Mouse (Mus musculus): ENCODE data around the gene Vwa1. TPM values are rescaled to one million over a fixed set of nuclear protein-coding genes. Genes with fewer than 3 reads are reported as not detected.
"Not testable (repeated sequence)": the region's sequence is repeated elsewhere in the genome, so short reads cannot be mapped to it uniquely, and the experiment has no call there.

Gene Vwa1
- polyA plus RNA-seq, 1 experiment: 0.99 TPM

DNA sequence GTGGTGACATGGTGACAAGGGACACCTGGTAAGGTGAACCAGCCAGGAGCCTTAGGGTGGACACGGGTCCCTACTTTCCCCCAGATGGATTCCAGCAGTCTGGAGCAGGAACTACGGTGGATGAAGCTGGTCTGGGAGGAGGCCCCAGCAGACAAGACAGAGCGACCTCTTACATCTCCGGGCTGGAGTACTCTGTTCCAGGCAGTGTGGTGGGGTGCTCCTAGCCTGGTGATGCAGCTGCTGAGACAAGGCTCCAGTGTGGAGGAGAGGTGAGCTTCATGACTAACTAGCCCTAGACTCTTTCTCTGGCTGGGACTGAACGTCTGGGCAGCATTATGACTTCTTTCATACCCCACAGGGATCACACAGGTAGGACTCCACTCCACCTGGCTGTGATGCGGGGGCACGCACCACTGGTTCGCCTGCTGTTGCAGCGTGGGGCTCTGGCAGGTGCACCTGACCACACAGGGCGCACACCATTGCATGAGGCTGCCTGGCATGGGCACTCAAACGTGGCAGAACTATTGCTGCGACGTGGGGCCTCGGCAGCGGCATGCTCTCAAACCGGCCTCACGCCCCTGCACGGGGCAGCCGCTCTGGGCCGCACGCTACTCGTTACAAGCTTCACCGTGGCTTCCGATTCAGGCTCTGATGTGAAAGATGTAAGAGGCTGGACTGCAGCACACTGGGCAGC, 16.9 kb upstream of the Vwa1 start:
- no peaks in the 10 kb centered on the region for H3K9me3 ChIP-seq (replicated peaks; ENCODE audit: control insufficient read depth, insufficient read depth, low read length, poor library complexity, severe bottlenecking)
- H3K36me3 ChIP-seq (ENCODE audit: control insufficient read depth, insufficient read depth, low read length, poor library complexity, severe bottlenecking): no peaks in the 10 kb centered on the region

GRCm38 (mm10) chr4:155790650-155791161, 16.2 kb upstream of the Vwa1 start:
- H3K36me3 ChIP-seq (ENCODE audit: control insufficient read depth, insufficient read depth, low read length, poor library complexity, severe bottlenecking): no peaks in the 10 kb centered on the region
- H3K9me3 ChIP-seq (replicated peaks; ENCODE audit: control insufficient read depth, insufficient read depth, low read length, poor library complexity, severe bottlenecking): no peaks in the 10 kb centered on the region
- H3K9ac ChIP-seq (ENCODE audit: low read depth, poor library complexity, severe bottlenecking): no peak overlapping the region
- no peaks in the 10 kb centered on the region for H3K27me3 ChIP-seq (ENCODE audit: control insufficient read depth, insufficient read depth, low read length, poor library complexity, severe bottlenecking)
- no peaks in the 10 kb centered on the region for H3K4me1 ChIP-seq (ENCODE audit: control insufficient read depth, insufficient read depth, low read length)
- H3K4me3 ChIP-seq (ENCODE audit: low read depth, low read length): no peak overlapping the region
- no peak for TF ChIP-seq CTCF (IDR thresholded peaks at IDR 0.05; ENCODE audit: low read depth, low read length)
- no peak for TF ChIP-seq EP300 (IDR thresholded peaks at IDR 0.05; ENCODE audit: insufficient read depth, low read depth, low read length)
- no peak for TF ChIP-seq POLR2A (IDR thresholded peaks at IDR 0.05; ENCODE audit: insufficient read depth, low read length)
- H3K27ac ChIP-seq (ENCODE audit: insufficient read depth, low read length): no peak overlapping the region

More for the DNA sequence above, 16.9 kb upstream of the Vwa1 start:
- Histone ChIP-seq H3K4me1 (ENCODE audit: control insufficient read depth, insufficient read depth, low read length) (no peaks in the 10 kb centered on the region), H3K27ac (ENCODE audit: insufficient read depth, low read length) (no peak overlapping the region), H3K27me3 (ENCODE audit: control insufficient read depth, insufficient read depth, low read length, poor library complexity, severe bottlenecking) (no peaks in the 10 kb centered on the region), H3K4me3 (ENCODE audit: low read depth, low read length) (peak overlapping the region; percentile 19), H3K9ac (ENCODE audit: low read depth, poor library complexity, severe bottlenecking) (no peak overlapping the region)
- no peak for TF ChIP-seq EP300 (IDR thresholded peaks at IDR 0.05; ENCODE audit: insufficient read depth, low read depth, low read length)
- TF ChIP-seq POLR2A (IDR thresholded peaks at IDR 0.05; ENCODE audit: insufficient read depth, low read length): no peak
- TF ChIP-seq CTCF (IDR thresholded peaks at IDR 0.05; ENCODE audit: low read depth, low read length): no peak

DNA sequence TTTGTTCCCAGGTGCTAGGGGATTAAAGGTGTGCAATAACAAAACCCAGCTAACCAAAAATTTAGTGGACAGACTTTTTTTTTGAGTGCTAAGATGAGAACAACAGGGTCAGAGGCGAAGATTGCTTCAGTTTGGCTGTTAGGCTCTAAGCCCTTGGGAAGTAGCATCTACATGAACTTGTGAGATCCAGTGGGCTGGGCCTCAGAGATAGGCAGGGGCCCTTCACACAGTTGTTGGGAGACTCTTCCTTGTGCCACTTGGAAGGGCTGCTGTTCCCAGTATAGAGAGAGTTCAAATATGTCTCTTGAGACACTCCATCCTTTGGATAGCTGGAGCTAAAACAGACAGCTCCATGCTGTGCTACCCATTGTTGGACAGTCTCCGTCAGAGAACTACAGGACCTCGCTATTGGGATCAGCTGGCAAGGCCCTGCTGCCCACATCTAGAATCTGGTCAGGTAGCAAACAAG, 15.6 kb upstream of the Vwa1 start, which contains the start of gene Ankrd65:
Gene Ankrd65, plus strand, starts transcription at position 419 of the 469 bp plus-strand sequence.
- Histone ChIP-seq H3K27me3 (ENCODE audit: control insufficient read depth, insufficient read depth, low read length, poor library complexity, severe bottlenecking) (no peaks in the 10 kb centered on the region), H3K4me3 (ENCODE audit: low read depth, low read length) (no peak within 1 kb of the TSS), H3K36me3 (ENCODE audit: control insufficient read depth, insufficient read depth, low read length, poor library complexity, severe bottlenecking) (no peaks in the 10 kb centered on the region), H3K27ac (ENCODE audit: insufficient read depth, low read length) (no peak within 1 kb of the TSS), H3K9ac (ENCODE audit: low read depth, poor library complexity, severe bottlenecking) (no peak within 1 kb of the TSS), H3K9me3 (replicated peaks; ENCODE audit: control insufficient read depth, insufficient read depth, low read length, poor library complexity, severe bottlenecking) (no peaks in the 10 kb centered on the region), H3K4me1 (ENCODE audit: control insufficient read depth, insufficient read depth, low read length) (no peaks in the 10 kb centered on the region)
- TF ChIP-seq CTCF (IDR thresholded peaks at IDR 0.05; ENCODE audit: low read depth, low read length) (no peak), EP300 (IDR thresholded peaks at IDR 0.05; ENCODE audit: insufficient read depth, low read depth, low read length) (no peak), POLR2A (IDR thresholded peaks at IDR 0.05; ENCODE audit: insufficient read depth, low read length) (no peak)

- H3K36me3 ChIP-seq (ENCODE audit: control insufficient read depth, insufficient read depth, low read length, poor library complexity, severe bottlenecking); H3K9ac ChIP-seq (ENCODE audit: low read depth, poor library complexity, severe bottlenecking): not testable (repeated sequence)
Observed at GRCm38 (mm10) chr4:155788833-155789232, 14.3 kb upstream of the Vwa1 start.

GRCm38 (mm10) chr4:155788300-155788699, 13.8 kb upstream of the Vwa1 start:
- H3K27me3 ChIP-seq (ENCODE audit: control insufficient read depth, insufficient read depth, low read length, poor library complexity, severe bottlenecking): no peaks in the 10 kb centered on the region
- TF ChIP-seq CTCF (IDR thresholded peaks at IDR 0.05; ENCODE audit: low read depth, low read length) (no peak), EP300 (IDR thresholded peaks at IDR 0.05; ENCODE audit: insufficient read depth, low read depth, low read length) (no peak), POLR2A (IDR thresholded peaks at IDR 0.05; ENCODE audit: insufficient read depth, low read length) (no peak)
- no peak overlapping the region for H3K27ac ChIP-seq (ENCODE audit: insufficient read depth, low read length)
- no peaks in the 10 kb centered on the region for H3K36me3 ChIP-seq (ENCODE audit: control insufficient read depth, insufficient read depth, low read length, poor library complexity, severe bottlenecking)
- no peak overlapping the region for H3K4me3 ChIP-seq (ENCODE audit: low read depth, low read length)
- no peaks in the 10 kb centered on the region for H3K9me3 ChIP-seq (replicated peaks; ENCODE audit: control insufficient read depth, insufficient read depth, low read length, poor library complexity, severe bottlenecking)
- no peaks in the 10 kb centered on the region for H3K4me1 ChIP-seq (ENCODE audit: control insufficient read depth, insufficient read depth, low read length)
- H3K9ac ChIP-seq (ENCODE audit: low read depth, poor library complexity, severe bottlenecking): no peak overlapping the region

More at GRCm38 (mm10) chr4:155788833-155789232, 14.3 kb upstream of the Vwa1 start:
- not testable (repeated sequence) for H3K4me3 ChIP-seq (ENCODE audit: low read depth, low read length); H3K4me1 ChIP-seq (ENCODE audit: control insufficient read depth, insufficient read depth, low read length); H3K9me3 ChIP-seq (replicated peaks; ENCODE audit: control insufficient read depth, insufficient read depth, low read length, poor library complexity, severe bottlenecking); H3K27ac ChIP-seq (ENCODE audit: insufficient read depth, low read length); H3K27me3 ChIP-seq (ENCODE audit: control insufficient read depth, insufficient read depth, low read length, poor library complexity, severe bottlenecking)

GRCm38 (mm10) chr4:155785819-155786218, 11.3 kb upstream of the Vwa1 start, which contains the start of gene Tmem88b:
TSS of gene Tmem88b (minus strand) at chr4:155785874.
- no peak within 1 kb of the TSS for H3K4me3 ChIP-seq (ENCODE audit: low read depth, low read length)
- no peak within 1 kb of the TSS for H3K27ac ChIP-seq (ENCODE audit: insufficient read depth, low read length)
- H3K9ac ChIP-seq (ENCODE audit: low read depth, poor library complexity, severe bottlenecking): peak within 1 kb of the TSS; percentile 59; the same call in 1 of the 2 replicates
- H3K27me3 ChIP-seq (ENCODE audit: control insufficient read depth, insufficient read depth, low read length, poor library complexity, severe bottlenecking): no peaks in the 10 kb centered on the region
- no peaks in the 10 kb centered on the region for H3K9me3 ChIP-seq (replicated peaks; ENCODE audit: control insufficient read depth, insufficient read depth, low read length, poor library complexity, severe bottlenecking)
- H3K4me1 ChIP-seq (ENCODE audit: control insufficient read depth, insufficient read depth, low read length): no peaks in the 10 kb centered on the region
- TF ChIP-seq CTCF (IDR thresholded peaks at IDR 0.05; ENCODE audit: low read depth, low read length) (no peak), POLR2A (IDR thresholded peaks at IDR 0.05; ENCODE audit: insufficient read depth, low read length) (no peak)
- H3K36me3 ChIP-seq (ENCODE audit: control insufficient read depth, insufficient read depth, low read length, poor library complexity, severe bottlenecking): no peaks in the 10 kb centered on the region

Data from ES-Bruce4 (cell line).